Mouse (Mus musculus) midbrain, embryonic 15.5 days (tissue): ENCODE data around the gene Vmp1. TPM values are rescaled to one million over a fixed set of nuclear protein-coding genes. Genes with fewer than 3 reads are reported as not detected.

Experiments
- ATAC-seq: fragments of 200-750 bp; cut with Nextera tagmentation; replicated peaks from 2 replicates; pipeline ENCODE4 v1.8.0; 2017; ENCODE audit warnings: moderate TSS enrichment
- H3K27ac ChIP-seq: fragments of 300-500 bp; sonication (generic); 2 replicates; pipeline ENCODE4 v1.5.1; 2015; ENCODE audit warnings: mild to moderate bottlenecking, inconsistent platforms
- H3K27me3 ChIP-seq: fragments of 300-500 bp; sonication (generic); replicated peaks from 2 replicates; pipeline ENCODE4 v1.6.1; 2015; ENCODE audit warnings: inconsistent platforms
- H3K36me3 ChIP-seq: fragments of 300-500 bp; sonication (generic); replicated peaks from 2 replicates; pipeline ENCODE4 v1.6.1; 2015; ENCODE audit warnings: inconsistent platforms
- H3K4me1 ChIP-seq: fragments of 300-500 bp; sonication (generic); 2 replicates; pipeline ENCODE4 v1.6.1; 2015; ENCODE audit warnings: inconsistent platforms
- H3K4me2 ChIP-seq: fragments of 300-500 bp; sonication (generic); 2 replicates; pipeline ENCODE4 v1.6.1; 2015; ENCODE audit warnings: inconsistent platforms, mild to moderate bottlenecking, moderate library complexity
- H3K4me3 ChIP-seq: fragments of 300-500 bp; sonication (generic); 2 replicates; pipeline ENCODE4 v1.5.1; 2015; ENCODE audit warnings: mild to moderate bottlenecking, inconsistent platforms
- H3K9ac ChIP-seq: fragments of 300-500 bp; sonication (generic); 2 replicates; pipeline ENCODE4 v1.6.1; 2015; ENCODE audit warnings: mild to moderate bottlenecking, inconsistent platforms
- H3K9me3 ChIP-seq: fragments of 300-500 bp; sonication (generic); 2 replicates; pipeline ENCODE4 v1.6.1; 2016; ENCODE audit warnings: inconsistent platforms
- WGBS: fragments of 180-500 bp; shearing (Covaris S2); methylation state at CpG from one replicate; pipeline ENCODE4 v1.1.7; 2015; ENCODE audit warnings: mixed read lengths; 5-methylcytosine and 5-hydroxymethylcytosine counted together
- polyA plus RNA-seq: library from polyadenylated mRNA; unstranded; fragments of >200 nt; fragmentation: Nextera tagmentation; extraction: Ambion mirVana; gene quantifications from 2 replicates; pipeline ENCODE4 v1.2.1, GENCODE M21; 2015

Gene Vmp1
- polyA plus RNA-seq, 1 experiment from 2014 or later: 111 TPM

DNA sequence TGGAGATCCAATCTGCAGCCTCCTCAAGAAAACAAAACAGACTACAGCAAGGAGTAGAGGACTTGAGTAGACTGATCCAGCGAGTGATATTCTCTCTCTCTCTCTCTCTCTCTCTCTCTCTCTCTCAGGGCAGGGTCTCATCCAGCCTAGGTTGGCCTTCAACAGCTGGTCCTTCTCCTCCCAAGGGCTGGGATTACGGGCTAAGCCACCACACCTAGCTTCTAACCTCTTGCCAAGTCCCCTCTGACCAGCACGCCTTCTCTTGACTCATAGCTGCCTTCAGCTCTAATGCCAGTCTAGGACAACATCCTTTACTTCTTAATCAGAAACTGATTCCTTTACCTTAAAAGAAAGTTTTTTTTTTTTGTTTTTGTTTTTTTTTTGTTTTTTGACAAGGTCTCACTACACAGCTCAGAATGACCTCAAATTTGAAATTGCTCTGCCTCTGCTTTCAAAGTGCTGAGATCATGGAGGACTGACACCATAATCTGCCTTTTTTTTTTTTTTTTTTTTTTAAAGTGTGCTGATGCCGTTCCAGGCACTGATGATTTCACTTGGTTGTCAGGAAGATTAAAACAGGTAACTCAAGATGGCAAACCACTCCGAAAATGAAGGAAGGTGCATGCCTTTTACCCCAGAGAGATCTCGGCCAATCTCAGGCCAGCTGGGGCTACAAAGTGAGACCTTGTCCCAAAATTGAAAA is 105.4 kb downstream of the Vmp1 start:
- ATAC-seq: no peak
- H3K27me3 ChIP-seq: no peaks in the 10 kb centered on the region
- 83% methylated on average over 6 of the region's 6 CpGs for WGBS
- H3K4me2 ChIP-seq: no peak overlapping the region
- no peak overlapping the region for H3K4me3 ChIP-seq
- no peak overlapping the region for H3K9ac ChIP-seq
- H3K36me3 ChIP-seq: no peaks in the 10 kb centered on the region
- H3K9me3 ChIP-seq: no peaks in the 10 kb centered on the region
- no peak overlapping the region for H3K27ac ChIP-seq
- no peaks in the 10 kb centered on the region for H3K4me1 ChIP-seq

DNA sequence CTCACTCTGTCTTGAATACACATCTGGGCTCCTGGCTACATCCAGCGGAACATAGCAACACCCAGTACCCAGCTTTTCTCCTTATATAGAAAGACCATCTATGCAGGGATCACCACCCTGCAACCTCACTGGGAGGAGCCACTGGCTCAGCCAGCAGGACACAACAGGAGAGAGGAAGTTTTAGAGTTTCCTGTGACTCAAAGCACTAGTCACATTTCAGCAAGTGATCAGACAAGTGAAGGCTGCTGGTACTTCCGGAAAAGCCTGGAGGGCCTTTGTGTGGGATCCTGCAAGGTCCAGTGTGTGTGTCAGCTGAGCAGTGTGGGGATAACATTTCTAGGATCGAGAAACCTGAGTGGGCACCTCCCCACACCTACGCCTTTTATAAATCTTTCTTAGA is 106.4 kb downstream of the Vmp1 start:
- ATAC-seq: no peak
- H3K4me1 ChIP-seq: no peaks in the 10 kb centered on the region
- H3K9me3 ChIP-seq: no peaks in the 10 kb centered on the region
- no peak overlapping the region for H3K9ac ChIP-seq
- H3K36me3 ChIP-seq: no peaks in the 10 kb centered on the region
- H3K27ac ChIP-seq: no peak overlapping the region
- no peak overlapping the region for H3K4me3 ChIP-seq
- no peaks in the 10 kb centered on the region for H3K27me3 ChIP-seq
- H3K4me2 ChIP-seq: no peak overlapping the region
- 80% methylated on average over 4 of the region's 4 CpGs for WGBS

DNA sequence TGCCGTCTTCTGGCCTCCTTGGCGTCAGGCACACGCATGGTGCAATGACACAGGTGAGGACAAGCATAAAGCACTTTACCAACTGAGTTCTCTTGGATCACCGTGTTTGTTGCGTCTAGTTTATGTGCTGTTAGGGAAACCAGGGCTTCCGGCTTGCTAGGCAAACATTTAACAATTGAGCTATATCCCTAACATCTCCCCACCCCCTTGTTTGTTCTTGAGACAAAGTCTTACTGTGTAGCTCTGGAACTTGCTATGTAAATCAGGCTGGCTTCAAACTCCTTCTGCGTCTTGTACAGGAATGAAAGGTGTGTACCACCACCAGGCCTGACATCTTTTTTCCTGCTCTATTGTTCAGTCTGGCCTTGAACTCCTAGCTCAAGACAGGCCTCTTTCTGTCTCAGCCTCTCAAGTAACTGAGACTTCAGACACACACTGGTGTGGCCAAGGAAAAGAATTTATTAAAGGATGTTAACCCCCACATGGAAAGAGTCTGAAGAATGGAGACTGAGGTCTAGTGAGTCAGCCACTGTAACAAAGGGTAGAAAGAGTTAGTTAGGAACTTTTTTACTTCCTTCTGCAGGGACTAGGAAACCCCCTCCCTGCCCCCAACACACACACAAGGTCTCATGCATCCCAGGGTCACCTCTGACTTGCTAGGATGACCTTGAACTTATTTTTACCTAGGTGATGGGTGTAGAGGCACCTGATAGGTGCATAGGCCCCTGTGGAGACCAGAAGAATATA is 107.8 kb downstream of the Vmp1 start:
- no peak for ATAC-seq
- H3K4me1 ChIP-seq: no peaks in the 10 kb centered on the region
- no peak overlapping the region for H3K9ac ChIP-seq
- 75% methylated on average over 7 of the region's 7 CpGs for WGBS
- H3K9me3 ChIP-seq: no peaks in the 10 kb centered on the region
- H3K27me3 ChIP-seq: no peaks in the 10 kb centered on the region
- no peak overlapping the region for H3K4me2 ChIP-seq
- no peak overlapping the region for H3K4me3 ChIP-seq
- no peak overlapping the region for H3K27ac ChIP-seq
- no peaks in the 10 kb centered on the region for H3K36me3 ChIP-seq

DNA sequence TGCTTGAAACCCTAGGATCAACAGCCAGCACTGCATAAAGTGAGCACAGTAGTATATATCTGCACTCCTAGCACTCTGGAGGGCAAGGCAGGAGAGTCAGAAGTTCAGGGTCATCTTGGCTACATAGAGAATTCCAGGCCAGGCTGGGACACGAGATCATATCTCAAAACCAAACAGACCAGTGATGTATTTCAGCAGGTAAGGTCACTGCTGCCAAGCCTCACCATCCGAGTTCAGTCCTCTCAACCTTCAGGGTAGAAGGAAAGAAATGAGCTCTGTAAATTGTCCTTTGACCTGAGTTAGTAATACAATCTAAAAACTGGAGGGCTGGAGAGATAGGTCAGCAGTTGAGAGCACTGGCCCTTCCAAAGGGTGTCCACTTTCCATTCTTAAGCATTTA is 109.2 kb downstream of the Vmp1 start:
- H3K9me3 ChIP-seq: no peaks in the 10 kb centered on the region
- H3K27ac ChIP-seq: no peak overlapping the region
- 89% methylated on average over 2 of the region's 2 CpGs for WGBS
- no peaks in the 10 kb centered on the region for H3K27me3 ChIP-seq
- H3K9ac ChIP-seq: no peak overlapping the region
- no peaks in the 10 kb centered on the region for H3K4me1 ChIP-seq
- H3K36me3 ChIP-seq: no peaks in the 10 kb centered on the region
- H3K4me2 ChIP-seq: no peak overlapping the region
- no peak overlapping the region for H3K4me3 ChIP-seq
- ATAC-seq: no peak

DNA sequence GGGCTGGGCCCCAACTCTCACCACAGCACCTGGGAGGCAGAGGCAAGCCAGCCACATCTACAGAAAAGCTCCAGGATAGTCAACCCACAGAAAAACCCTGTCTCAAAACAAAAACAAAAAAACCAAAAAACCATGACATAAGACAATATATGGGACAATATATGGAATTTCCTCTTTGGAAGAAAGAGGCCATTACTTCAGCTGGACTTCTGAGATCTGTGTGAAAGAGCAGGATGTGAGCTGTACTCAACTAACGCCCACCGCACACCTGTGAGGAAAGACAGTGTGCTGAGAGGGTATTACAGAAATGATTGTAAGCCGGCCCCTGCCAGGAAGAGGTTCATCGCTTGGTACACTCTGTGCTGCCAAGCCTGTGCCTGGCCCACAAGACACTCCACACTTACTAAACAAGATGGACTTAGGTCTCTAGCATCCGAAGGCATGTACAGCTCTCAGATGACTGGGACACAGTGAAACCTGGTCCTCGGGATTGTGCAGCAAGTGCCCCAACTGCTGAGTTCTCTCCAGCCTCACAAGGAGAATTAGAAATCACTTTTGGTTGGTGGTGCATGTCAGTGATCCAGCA is 109.9 kb downstream of the Vmp1 start:
- Histone ChIP-seq H3K9ac (no peak overlapping the region), H3K9me3 (no peaks in the 10 kb centered on the region), H3K4me2 (no peak overlapping the region), H3K27ac (no peak overlapping the region), H3K27me3 (no peaks in the 10 kb centered on the region), H3K4me1 (no peaks in the 10 kb centered on the region), H3K4me3 (no peak overlapping the region), H3K36me3 (no peaks in the 10 kb centered on the region)
- 89% methylated on average over 6 of the region's 6 CpGs for WGBS
- ATAC-seq: no peak

DNA sequence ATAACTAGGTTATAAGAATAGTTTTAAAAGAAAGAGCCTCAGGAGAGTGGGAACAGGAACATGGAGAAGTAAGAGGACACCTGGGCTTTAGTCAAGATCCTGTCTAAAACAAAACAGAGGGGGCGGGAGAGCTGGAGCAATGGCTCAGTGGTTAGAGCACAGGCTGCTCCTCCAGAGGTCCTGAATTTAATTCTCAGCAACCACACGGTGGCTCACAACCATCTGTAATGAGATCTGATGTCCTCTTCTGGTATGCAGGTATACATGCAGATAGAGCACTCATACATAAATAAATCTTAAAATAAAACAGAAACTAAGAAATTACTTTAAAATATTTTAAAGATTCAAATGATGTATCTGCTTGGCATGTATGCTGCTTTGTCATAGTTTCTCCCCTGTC is 111.0 kb downstream of the Vmp1 start:
- H3K27me3 ChIP-seq: no peaks in the 10 kb centered on the region
- no peak overlapping the region for H3K4me2 ChIP-seq
- H3K9me3 ChIP-seq: no peaks in the 10 kb centered on the region
- no peak overlapping the region for H3K4me3 ChIP-seq
- no peaks in the 10 kb centered on the region for H3K36me3 ChIP-seq
- ATAC-seq: no peak
- H3K9ac ChIP-seq: no peak overlapping the region
- no peaks in the 10 kb centered on the region for H3K4me1 ChIP-seq
- H3K27ac ChIP-seq: no peak overlapping the region
- 66% methylated on average over 2 of the region's 2 CpGs for WGBS

DNA sequence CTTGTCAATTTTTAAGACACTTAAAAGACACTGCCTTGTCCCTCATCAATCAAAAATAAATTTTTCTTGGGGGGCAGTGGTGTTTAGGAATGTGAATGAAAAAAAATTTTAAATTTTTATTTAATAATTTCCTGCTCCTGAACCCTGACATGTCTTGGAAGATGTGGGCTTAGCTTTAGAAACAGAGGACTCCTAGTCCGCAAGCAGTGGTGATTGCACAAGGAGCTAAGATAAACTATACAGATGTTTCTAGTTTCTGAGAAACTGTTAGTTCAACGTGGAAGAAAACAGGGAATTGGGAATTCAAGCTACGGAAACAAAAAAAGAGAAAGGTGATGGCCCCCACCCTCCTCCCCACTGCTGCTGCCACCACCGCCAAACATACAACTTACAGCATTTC is 111.8 kb downstream of the Vmp1 start:
- WGBS: 78% methylated on average over 4 of the region's 4 CpGs
- Histone ChIP-seq H3K9me3 (no peaks in the 10 kb centered on the region), H3K27ac (no peak overlapping the region), H3K9ac (no peak overlapping the region), H3K4me3 (no peak overlapping the region), H3K27me3 (no peaks in the 10 kb centered on the region), H3K4me1 (no peaks in the 10 kb centered on the region), H3K4me2 (no peak overlapping the region), H3K36me3 (no peaks in the 10 kb centered on the region)
- no peak for ATAC-seq

DNA sequence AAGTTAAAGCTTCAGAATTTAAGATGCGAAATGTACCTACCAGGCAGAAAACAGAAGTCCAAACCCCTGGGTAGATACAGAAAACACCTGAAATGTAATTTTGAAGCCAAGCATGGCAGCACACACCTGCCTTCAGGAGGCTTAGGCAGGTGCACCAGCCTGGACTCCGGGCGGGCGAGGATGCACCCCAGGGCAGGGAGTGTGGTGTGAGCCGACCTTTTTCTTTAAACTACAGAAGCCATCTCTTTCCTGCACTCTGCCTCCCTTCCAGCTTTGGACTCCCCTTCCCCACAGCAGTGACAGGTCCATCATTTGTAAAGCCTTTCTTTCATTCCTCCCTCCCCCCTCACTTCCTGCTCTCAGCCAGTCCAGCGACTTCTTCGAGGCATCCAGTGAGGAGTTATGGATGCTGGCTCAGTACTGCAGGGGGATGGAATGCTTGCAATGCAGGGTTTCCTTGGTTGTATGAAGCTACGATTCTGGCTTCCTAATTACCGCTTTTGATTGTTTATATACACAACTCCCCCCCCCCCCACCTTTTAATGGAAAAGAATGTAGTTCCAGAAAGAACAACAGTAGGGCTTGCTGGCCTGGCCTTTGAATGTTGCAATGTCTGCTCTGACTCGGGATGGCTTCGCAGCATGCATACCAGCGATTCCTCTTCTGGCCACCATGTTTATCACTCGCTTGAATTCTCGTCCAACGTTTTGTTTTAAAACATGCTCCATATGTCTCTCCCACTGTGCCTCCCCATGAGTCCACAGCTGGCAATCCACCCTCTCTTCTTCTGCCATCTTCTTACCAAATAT is 112.4 kb downstream of the Vmp1 start:
- Histone ChIP-seq H3K27me3 (no peaks in the 10 kb centered on the region), H3K9ac (no peak overlapping the region), H3K27ac (no peak overlapping the region), H3K4me3 (no peak overlapping the region), H3K4me1 (no peaks in the 10 kb centered on the region), H3K36me3 (no peaks in the 10 kb centered on the region), H3K4me2 (no peak overlapping the region), H3K9me3 (no peaks in the 10 kb centered on the region)
- ATAC-seq: no peak
- WGBS: 62% methylated on average over 15 of the region's 15 CpGs

DNA sequence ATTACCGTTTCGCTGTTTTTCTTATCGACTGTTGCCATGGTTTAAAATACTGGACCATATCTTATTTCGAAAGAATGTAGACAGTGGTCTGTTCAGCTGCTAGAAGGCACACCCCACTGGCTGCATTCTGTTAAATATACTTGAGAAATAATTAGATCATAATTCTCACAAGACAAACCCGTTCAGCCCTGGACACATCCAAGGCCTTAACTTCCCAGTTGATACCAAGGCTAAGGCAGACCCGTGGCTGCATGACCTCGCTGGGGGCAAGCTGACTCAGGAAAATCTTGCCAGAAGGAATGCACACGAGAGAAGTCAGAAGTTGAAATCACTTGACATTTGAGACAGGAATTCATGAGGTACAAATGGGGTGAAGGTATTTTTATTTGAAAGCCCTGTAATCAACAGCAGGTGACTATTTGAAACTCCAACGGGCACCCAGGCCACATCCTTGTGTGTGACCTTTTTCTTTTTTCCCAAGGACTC is 113.3 kb downstream of the Vmp1 start:
- Histone ChIP-seq H3K36me3 (no peaks in the 10 kb centered on the region), H3K27me3 (no peaks in the 10 kb centered on the region), H3K9ac (no peak overlapping the region), H3K9me3 (no peaks in the 10 kb centered on the region), H3K4me2 (no peak overlapping the region), H3K4me1 (no peaks in the 10 kb centered on the region), H3K4me3 (no peak overlapping the region), H3K27ac (no peak overlapping the region)
- 78% methylated on average over 9 of the region's 9 CpGs for WGBS
- no peak for ATAC-seq

DNA sequence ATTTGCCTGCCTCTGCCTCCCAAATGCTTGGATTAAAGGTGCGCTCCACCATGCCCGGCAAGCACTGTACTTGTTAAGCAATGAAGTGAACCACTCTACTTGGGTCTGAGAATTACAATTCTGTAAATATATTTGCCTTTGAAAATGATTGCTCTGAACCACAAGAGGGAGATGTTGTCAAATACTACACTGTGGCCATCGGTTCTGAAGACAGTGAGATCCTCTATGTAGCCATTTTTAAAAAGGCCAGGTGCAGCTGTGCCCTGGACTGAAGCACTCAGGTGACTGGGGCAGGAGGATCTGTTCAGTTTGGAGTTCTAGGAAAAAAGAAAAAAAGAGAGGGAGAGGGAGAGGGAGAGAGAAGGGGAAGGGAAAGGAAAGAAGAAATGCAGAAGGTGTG is 115.2 kb downstream of the Vmp1 start:
- no peak overlapping the region for H3K9ac ChIP-seq
- WGBS: 68% methylated on average over 3 of the region's 3 CpGs
- no peak for ATAC-seq
- H3K36me3 ChIP-seq: no peaks in the 10 kb centered on the region
- no peaks in the 10 kb centered on the region for H3K9me3 ChIP-seq
- H3K27me3 ChIP-seq: no peaks in the 10 kb centered on the region
- H3K4me1 ChIP-seq: no peaks in the 10 kb centered on the region
- no peak overlapping the region for H3K27ac ChIP-seq
- H3K4me3 ChIP-seq: no peak overlapping the region
- no peak overlapping the region for H3K4me2 ChIP-seq

DNA sequence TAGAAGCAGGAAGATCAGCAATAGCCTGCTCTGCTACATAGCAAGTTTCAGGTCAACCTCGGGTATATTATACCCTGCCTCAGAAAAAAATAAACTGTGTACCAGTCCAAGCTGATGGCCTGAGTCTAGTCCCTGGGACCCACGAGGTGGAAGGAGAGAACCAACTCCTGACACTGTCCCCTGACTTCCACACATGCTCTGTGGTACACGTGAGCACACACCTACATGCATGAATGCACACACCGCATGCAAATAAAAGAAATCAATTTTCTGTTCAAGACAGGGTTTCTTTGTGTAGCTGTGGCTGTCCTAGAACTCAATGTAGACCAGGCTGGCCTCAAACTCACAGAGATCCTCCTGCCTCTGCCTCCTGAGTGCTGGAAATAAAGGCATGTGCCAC is 125.4 kb downstream of the Vmp1 start:
- WGBS: 83% methylated on average over 4 of the region's 4 CpGs
- H3K4me1 ChIP-seq: no peaks in the 10 kb centered on the region
- H3K27ac ChIP-seq: no peak overlapping the region
- no peaks in the 10 kb centered on the region for H3K27me3 ChIP-seq
- H3K9ac ChIP-seq: no peak overlapping the region
- ATAC-seq: no peak
- no peak overlapping the region for H3K4me2 ChIP-seq
- no peaks in the 10 kb centered on the region for H3K9me3 ChIP-seq
- no peak overlapping the region for H3K4me3 ChIP-seq
- H3K36me3 ChIP-seq: 0 out of 2 replicates have a peak, but pooled peaks cover 3% of the 10 kb centered on the region

DNA sequence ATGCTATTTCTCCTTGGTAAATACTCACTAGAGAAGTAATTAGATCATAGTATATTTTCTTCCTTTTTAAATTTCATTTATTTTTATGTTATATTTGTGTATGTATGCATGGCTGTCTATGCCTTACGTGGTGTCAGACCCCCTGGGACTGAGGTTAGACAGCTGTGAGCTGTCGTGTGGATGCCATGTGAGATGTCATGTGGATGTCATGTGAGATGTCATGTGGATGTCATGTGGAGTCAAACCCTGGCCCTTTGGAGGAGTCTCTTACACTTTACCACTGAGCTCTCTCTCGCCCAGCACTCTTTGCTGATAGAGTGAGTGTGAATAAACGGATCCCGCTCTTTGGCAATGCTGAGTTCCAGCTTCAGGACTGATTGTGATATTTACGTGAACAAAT is 130.1 kb downstream of the Vmp1 start:
- Histone ChIP-seq H3K27me3 (no peaks in the 10 kb centered on the region), H3K9ac (no peak overlapping the region), H3K4me2 (no peak overlapping the region), H3K4me1 (no peaks in the 10 kb centered on the region), H3K4me3 (no peak overlapping the region), H3K27ac (no peak overlapping the region), H3K36me3 (0 out of 2 replicates have a peak, but pooled peaks cover 3% of the 10 kb centered on the region), H3K9me3 (no peaks in the 10 kb centered on the region)
- ATAC-seq: no peak
- WGBS: 92% methylated on average over 6 of the region's 6 CpGs
